Mouse (Mus musculus): Measurements from ENCODE around the gene Plekhg3.

- TF ChIP-seq POLR2A (IDR thresholded peaks at IDR 0.05; ENCODE audit: insufficient read length, low read depth), result no peak
- no peak for TF ChIP-seq MAX (IDR thresholded peaks at IDR 0.05; ENCODE audit: low read depth)
- no peak for TF ChIP-seq E2F4 (IDR thresholded peaks at IDR 0.05; ENCODE audit: insufficient read depth)
- TF ChIP-seq USF1 (IDR thresholded peaks at IDR 0.05; ENCODE audit: low read depth), result no peak
- TF ChIP-seq MYOG (IDR thresholded peaks at IDR 0.05; ENCODE audit: control insufficient read depth in 1 of 3, insufficient read depth in 1 of 3, insufficient read length in 2 of 3, low read depth in 2 of 3), result no peak
- no peak for TF ChIP-seq TCF3 (IDR thresholded peaks at IDR 0.05; ENCODE audit: insufficient read length, low read depth)
- TF ChIP-seq SRF (IDR thresholded peaks at IDR 0.05; ENCODE audit: control insufficient read depth, insufficient read length, low read depth), result no peak
- no peak for TF ChIP-seq POLR2AphosphoS2 (IDR thresholded peaks at IDR 0.05; ENCODE audit: insufficient read length, low read depth)
- no peak for TF ChIP-seq TCF12 (IDR thresholded peaks at IDR 0.05; ENCODE audit: insufficient read depth, poor library complexity, severe bottlenecking)
- no peak for TF ChIP-seq MYOD1 (IDR thresholded peaks at IDR 0.05; ENCODE audit: control insufficient read depth in 1 of 3, insufficient read length in 2 of 3, low read depth in 2 of 3)
- TF ChIP-seq CEBPB (IDR thresholded peaks at IDR 0.05; ENCODE audit: insufficient read depth, poor library complexity, severe bottlenecking), result no peak
These were observed 49.1 kb downstream of the Plekhg3 start for GRCm38 (mm10) chr12:76579806-76580205.
